In genomic region chr16:21294677-21295411, GRCm38 (mm10) we compare ENCODE assay signal across 8 mouse cellular contexts.
DNase-seq lines count a peak whose midpoint lies in the region; ATAC-seq lines count a peak whose summit lies in the region.

No protein-coding gene starts in this region.

- no peaks in the 10 kb centered on the region for H3K27me3 ChIP-seq in hindbrain, embryonic 12.5 days

- peaks cover 27% of the 10 kb centered on the region for H3K4me1 ChIP-seq in hindbrain, embryonic 12.5 days

- no peak overlapping the region for H3K4me3 ChIP-seq in hindbrain, embryonic 12.5 days

- H3K9ac ChIP-seq in hindbrain, embryonic 12.5 days, result no peak overlapping the region

- H3K36me3 ChIP-seq in hindbrain, embryonic 12.5 days, result no peaks in the 10 kb centered on the region

- no peak overlapping the region for H3K4me2 ChIP-seq in hindbrain, embryonic 12.5 days (replicated peaks)

- H3K9me3 ChIP-seq in hindbrain, embryonic 12.5 days (replicated peaks), result no peaks in the 10 kb centered on the region

- ATAC-seq in hindbrain, embryonic 12.5 days (ENCODE audit: low FRiP score), result peak; percentile 43; the same call in 1 of the 2 replicates
- ATAC-seq in erythroblast, adult 5-6 weeks (replicated peaks; ENCODE audit: low FRiP score, poor library complexity, severe bottlenecking), result no peak

- DNase-seq in left cerebral cortex, postnatal 4 days, result peak; percentile 30
- no peak for DNase-seq in left cerebral cortex, adult 9 months (ENCODE audit: low spot score in 2 of 2)
- peak; percentile 54 for DNase-seq in gastrocnemius, adult 18-20 months (ENCODE audit: low spot score)
- DNase-seq in lung, postnatal 14 days, result peak; percentile 79
- DNase-seq in cerebellum, adult 11 months, result no peak
- DNase-seq in right cerebral cortex, postnatal 14 days, result no peak

- WGBS in hindbrain, embryonic 12.5 days, result 38% methylated on average over 9 of the region's 9 CpGs

- H3K27ac ChIP-seq in hindbrain, embryonic 12.5 days, result no peak overlapping the region

- intact Hi-C loops in left cerebral cortex, postnatal 4 days (cut with DNase I), result no loop called here

Comparison
In these comparisons a context has a peak if more than half of its experiments do, and no peak if none do; other contexts are left out.
1. DNase-seq: peak in left cerebral cortex, postnatal 4 days (single experiment), gastrocnemius, adult 18-20 months (single experiment) and lung, postnatal 14 days (single experiment); none in left cerebral cortex, adult 9 months (0 of 2), cerebellum, adult 11 months (single experiment) and right cerebral cortex, postnatal 14 days (single experiment).